Mouse (Mus musculus) adrenal gland (tissue): Measurements from ENCODE around the gene Trim27.

Source experiments
- intact Hi-C: fragments of 180-260 bp; cut with DNase I; formaldehyde crosslinking; loops from one replicate; pipeline ENCODE4 v1.15.1; 2025

Trim27 gene

DNA sequence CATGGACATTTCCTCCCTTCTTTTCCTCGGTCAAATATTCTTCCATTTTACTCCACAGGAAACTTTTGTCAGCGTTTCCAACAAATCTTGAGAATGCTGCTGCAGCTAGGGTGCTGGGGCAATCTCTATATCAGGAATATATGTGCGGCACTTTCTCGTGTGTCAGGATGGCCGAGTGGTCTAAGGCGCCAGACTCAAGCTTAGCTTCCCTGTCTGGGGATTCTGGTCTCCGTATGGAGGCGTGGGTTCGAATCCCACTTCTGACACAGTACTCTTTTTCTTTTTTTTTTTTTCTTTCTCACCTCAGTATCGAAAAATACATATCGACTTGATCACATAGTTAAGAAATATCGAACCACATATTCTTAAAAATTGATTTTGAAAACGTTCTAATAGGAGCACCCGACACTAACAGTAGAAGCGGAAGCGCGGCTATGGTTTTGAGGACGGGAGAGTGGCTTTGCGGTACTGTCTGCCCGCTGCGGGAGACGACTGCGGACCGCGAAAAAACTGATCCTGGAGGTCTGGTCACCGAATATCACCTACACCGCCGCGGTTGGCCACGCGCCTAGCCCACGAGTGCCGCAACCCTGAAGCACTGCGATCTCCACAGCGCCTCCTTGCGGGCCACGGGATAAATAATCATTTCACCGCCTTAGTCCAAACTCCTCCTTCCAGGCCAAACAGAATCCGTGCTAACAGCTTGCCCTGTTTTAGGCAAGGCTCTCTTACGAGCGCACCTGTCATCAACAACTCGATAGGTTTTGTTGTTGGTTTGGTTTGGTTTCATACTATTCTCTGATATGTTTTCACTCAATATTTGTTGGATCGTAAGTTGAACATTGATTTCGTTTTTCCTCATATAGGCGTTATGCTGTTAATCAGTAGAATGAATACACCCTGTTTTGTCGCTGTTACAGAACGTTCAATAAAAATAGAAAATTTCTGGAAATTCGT is 21.1 kb downstream of the Trim27 start:
- intact Hi-C loops: loop anchor here (1.0 to 5.0 kb wide), 2 partner anchors 19 to 38 kb away; no protein-coding TSS in a partner anchor

DNA sequence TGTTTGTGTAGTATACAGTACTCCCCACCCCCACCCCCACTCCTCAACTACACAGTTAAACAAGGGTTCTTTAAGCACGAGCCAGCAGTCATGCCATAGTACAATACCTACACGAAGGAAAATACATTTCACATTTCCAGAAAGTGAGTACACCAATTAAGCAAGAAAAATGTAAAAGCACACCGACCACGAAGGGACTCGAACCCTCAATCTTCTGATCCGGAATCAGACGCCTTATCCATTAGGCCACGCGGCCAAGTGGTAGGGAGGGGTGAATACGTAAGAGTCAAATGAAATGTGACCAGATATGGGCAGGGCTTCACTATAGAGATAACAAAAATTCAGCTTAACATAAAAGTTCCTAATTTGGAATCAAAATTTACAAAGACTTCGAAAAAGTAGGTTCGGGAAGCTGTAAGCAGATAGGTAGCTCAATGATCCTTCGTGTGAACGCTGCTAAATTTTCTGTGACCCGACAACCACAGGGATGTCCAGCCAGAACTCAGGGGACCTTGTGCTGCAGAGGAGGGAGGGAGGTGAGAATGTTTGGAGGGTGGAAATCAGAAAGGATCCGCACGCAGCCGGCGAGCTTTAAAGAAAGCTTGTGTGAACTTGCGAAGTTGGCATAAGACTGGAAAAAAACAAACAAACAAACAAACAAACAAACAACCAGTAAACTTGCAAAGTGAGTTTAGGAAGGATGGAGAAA is 36.2 kb downstream of the Trim27 start:
- intact Hi-C loops: no loop called here

DNA sequence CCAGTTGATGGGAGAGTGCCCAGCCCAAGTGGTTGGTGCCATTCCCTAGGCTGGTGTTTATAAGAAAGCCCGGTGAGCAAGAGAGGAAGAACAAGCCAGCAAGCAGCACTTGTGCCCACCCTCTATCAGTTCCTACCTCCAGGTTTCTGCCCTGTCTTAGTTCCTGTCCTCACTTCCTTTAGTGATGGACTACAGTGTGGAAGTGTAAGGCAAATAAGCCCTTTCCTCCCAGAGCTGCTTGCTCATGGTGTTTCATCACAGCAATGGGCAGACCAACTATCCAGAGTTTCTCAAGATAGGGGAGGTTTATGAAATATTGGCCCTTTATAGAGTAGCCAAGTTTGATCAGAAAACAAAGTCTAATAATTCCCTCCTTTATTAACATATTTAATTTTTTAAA is 37.5 kb downstream of the Trim27 start:
- intact Hi-C loops: no loop called here

DNA sequence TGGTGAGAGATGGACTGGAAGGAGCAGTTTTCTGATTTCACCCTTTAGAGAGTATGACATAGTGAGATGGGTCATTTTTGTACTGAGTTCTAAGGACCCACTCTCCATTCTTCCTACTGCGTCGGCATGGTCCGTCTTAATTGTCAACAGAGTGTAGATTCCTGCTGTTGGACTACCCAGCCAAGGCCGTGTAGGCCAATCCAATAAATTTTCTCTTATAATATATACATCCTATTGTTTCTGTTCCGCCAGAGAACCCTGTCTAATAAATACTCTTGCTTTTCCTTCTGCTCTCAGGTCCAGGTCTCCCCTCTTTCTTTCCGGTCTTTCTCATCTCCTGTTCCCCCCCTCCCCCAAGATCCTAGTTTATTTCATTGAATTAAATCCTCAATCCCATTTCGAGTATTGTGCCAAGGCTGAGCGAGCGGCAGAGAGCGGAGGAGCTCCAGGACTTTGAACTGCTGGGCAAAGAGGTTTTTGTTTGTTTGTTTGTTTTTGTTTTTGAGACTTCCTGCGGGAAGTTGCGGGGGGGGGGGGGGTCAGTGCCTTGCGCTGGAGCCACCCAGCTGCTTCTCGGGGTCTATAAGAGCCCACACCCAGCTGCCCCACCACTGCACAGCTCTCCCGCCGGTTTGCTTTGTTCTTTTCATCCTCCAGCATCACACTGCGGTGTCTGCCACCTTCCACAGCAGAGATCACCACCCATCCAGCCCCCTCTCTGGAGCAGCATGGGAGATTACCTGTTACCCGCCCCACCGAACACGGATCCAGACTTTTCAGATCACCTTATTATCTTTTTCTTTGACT is 42.6 kb downstream of the Trim27 start:
- intact Hi-C loops: loop anchor here (5.0 to 10.0 kb wide), 2 partner anchors 55 to 103 kb away; no protein-coding TSS in a partner anchor

DNA sequence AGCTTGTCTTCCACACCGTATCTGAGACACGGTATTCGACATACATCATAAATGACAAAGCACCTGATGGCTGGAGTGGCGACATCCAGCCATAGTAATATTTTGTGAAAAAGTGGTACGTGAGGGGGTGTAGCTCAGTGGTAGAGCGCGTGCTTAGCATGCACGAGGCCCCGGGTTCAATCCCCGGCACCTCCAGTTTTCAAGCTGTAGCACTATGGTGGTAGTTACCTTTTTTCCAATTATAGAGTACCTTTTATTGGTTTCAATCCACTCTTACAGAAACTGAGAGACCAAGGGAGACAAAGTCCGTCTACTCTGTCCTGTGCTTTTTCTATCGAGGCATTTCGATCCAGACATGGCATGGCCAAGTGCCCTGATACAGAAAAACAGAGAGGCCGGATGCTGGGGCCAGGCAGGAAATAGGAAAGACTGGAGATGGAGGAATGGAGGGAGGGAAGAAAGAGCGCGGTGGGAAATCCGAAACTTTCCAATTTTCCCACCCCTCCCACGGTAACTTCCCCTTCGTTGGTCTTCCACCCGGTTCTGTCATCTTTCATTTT is 43.3 kb downstream of the Trim27 start:
- intact Hi-C loops: loop anchor here (5.0 to 10.0 kb wide), 2 partner anchors 55 to 102 kb away; no protein-coding TSS in a partner anchor

DNA sequence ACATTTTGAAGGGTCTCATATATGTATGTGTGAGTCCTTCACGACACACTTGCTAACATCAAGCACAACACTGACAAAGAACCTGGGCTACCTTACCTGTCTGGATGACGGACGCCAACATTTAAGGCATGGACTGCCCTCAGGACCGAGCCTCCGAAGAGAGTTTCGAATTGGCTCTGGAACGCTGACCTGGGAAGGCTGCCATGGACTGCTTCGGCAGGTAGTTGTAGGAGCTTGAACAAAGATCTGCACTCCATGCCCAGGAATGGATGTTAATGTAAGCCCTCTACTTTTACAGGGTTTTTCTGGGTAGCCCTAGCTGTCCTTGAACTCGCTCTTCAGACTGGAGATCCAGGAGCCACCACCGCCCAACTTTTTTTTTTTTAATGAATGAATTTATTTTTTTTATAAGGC is 44.0 kb downstream of the Trim27 start:
- intact Hi-C loops: loop anchor here (5.0 to 10.0 kb wide), 2 partner anchors 54 to 102 kb away; no protein-coding TSS in a partner anchor

DNA sequence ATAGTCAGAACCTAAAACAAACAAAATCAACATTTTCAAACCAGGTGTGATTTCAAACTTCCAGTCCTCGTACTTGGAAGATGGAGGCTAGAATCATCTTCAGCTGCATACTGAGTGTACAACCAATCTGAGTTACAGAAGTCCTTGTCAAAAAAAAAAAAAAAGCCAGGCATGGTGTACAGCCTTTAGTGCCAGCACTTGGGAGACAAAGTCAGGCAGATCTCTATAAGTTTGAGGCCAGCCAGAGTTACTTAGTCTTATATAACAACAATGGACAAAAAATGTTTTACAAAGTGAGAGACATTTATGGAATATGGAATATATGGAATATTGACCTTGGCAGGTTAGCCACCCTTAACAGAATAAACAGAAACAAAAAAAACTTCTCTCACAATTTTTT is 45.1 kb downstream of the Trim27 start:
- intact Hi-C loops: loop anchor here (5.0 to 10.0 kb wide), 2 partner anchors 53 to 100 kb away; no protein-coding TSS in a partner anchor

DNA sequence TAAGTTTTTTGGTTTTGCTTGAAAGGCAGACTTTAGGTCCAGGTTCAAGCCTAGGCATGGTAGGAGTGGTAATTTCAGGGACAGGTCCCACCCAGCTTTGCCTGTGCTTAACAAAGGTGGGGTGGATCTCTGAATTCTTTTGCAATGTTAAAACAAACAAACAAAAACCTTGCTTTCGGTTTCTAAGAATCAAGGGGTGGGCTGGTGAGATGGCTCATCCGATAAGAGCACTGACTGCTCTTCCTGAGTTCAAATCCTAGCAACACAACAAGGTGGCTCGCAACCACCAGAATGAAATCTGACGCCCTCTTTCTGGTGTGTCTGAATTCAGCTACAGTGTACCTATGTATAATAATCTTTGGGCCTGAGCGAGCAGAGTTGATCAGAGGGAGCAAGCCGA is 46.0 kb downstream of the Trim27 start:
- intact Hi-C loops: loop anchor here (10.0 kb wide), 1 partner anchor 100 kb away; no protein-coding TSS in a partner anchor

DNA sequence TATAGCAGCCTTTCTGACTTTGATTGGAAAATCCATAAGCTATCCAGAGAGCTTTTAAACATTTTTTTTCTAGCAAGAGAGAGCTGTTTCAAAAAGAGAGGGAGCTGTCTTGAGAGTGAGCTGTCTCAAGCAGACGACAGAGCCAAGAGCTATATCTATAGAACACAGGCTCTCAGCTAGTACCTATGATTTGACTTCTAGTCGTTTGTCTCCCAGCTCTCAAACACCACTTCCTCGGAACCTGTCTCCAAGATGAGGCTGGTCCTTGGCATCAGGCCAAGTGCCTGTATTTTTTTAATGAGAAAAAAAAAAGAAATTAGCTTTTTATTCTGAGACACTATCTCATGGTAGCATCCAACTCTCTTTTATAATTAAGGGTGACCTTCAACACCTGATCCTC is 46.8 kb downstream of the Trim27 start:
- intact Hi-C loops: loop anchor here (10.0 kb wide), 1 partner anchor 99 kb away; no protein-coding TSS in a partner anchor

DNA sequence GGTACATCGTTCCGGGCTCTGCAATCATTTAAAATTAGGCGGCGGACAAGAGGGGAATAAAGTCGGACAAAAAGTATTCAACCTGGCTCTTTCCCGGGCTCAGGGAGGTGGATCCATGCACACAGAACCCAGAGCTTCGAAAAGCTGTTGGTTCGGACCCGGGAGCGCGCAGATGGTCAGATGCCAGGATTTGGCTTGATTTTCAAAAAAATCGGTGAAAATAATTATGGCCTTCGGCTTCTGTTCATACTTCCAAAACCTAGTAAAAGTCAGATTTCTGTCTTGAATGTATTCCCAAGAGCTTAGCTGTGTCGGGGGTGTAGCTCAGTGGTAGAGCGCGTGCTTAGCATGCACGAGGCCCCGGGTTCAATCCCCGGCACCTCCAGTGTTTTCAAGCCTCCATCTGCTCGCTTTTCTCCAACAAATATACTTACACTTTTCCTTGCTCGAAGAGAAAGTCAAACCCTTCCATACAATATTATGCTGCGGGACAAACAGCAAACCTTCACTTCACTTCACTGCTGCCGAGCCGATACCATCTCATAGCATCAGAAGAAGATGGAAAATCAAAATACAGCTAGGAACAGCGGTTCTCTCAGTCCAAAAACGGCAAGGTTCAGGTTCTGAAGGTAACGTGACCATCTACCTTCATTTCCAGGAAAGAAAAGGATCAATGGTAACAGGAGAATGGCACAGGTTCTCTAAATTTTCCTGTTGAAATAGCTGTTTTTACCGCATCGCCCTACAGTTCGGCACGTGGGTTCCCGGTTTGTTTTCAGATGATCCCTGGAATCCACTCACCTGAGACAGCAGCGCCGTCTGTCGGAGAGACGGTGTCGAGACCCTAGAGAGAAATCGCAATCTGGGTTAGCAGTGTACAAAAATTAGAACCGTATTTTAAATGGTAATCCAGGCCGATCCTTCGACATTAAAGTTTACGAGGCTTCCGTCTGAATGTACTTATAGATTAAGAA is 54.8 kb downstream of the Trim27 start:
- intact Hi-C loops: no loop called here

DNA sequence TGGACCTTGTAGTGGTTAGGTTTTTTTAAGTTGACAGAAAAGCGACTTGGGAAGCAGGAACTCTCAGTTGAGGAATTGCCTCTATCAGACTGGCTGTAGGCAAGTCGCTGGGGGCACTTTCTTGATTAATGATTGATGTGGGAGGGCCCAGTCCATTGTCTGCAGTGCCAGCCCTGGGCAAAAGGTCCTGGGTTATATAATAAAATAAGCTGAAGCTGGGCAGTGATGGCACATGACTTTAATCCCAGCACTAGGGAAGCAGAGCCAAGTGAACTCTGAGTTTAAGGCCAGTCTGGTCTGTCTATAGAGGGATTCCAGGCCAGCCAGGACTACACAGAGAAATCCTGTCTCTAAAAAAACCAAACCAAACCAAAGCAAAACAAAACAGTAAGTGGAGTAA is 57.5 kb downstream of the Trim27 start:
- intact Hi-C loops: no loop called here

DNA sequence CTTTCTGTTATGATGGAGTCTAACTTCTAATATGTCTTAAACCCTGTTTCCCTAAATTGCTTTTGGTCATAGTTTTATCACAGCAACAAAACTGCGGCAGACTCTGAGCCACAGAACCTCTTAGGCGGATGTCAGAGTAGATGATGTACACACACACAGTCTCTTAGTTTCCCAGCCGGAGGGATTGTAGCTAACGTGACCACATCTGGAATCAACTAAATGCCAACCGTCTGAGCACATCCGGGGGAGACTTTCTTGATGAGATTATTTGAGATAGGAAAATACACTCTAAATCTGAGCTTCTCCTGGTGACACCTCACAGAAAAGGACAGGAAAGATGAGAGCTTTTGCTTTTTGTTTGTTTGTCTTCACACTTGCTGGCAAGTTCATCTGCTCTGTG is 57.9 kb downstream of the Trim27 start:
- intact Hi-C loops: no loop called here

DNA sequence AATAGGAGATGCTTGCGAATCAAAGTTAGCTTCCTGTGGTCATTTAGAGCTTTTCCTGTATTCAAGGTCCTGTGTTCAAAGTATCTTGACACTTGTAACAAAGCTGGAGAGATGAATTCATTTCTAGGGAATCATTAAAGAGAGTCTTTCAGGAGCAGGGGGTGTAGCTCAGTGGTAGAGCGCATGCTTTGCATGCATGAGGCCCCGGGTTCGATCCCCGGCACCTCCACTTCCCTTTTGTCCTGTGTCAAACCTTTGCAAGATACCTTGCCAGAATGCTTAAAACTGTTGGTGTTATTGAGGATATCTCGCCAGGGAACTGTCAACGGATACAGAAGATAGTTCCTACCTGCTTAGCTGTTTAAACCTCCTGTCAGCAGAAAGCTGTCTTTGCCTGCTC is 61.5 kb downstream of the Trim27 start:
- intact Hi-C loops: no loop called here

DNA sequence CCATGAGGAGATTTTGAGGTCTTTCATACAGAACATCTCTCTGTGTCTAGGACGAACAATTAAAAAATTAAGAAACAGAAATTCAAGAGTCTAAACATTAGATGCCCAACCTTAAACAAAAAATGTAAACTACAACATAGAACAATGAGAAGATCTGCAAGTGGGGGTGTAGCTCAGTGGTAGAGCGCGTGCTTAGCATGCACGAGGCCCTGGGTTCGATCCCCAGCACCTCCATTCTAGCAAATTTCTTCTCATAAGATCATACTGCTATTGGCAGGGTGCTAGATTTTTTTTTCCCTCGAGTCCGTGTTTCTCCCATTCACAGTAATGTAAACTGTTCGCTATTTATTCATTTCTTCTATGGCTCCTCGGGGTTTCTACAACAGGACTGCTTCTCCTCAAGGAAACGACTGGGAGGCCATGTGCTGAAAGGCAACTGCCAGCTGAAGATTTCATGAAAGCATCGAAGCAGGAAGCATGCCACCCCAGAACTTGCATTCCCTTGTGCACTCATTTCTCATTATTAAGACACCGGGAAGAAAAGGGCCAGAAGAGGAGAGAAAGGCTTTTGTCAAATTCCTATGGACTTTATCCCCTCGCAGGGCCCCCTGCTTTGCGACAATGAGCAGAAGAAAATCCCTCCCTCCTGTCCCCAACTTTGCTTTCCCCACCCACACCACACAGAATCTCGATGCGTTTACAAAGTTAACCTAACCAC is 63.3 kb downstream of the Trim27 start:
- intact Hi-C loops: no loop called here

DNA sequence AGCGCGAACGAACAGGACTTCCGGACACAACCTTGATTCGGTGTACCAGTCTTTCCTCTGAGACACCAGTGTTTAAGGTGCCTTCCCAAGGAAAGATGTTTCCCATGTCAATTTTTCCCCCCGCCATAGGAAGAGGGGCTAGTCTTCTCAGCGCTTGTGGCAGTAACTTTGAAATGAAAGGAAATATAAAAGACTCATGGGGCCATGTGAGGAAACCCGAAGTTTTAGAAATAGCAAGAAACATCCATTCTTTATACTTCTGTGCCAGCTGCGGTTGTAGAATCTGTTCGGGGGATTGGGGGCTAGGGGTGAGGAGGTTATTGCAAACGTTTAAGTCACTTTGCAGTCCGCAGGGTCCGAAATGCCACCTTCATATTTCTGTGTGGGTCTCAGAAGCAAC is 64.0 kb downstream of the Trim27 start:
- intact Hi-C loops: no loop called here

DNA sequence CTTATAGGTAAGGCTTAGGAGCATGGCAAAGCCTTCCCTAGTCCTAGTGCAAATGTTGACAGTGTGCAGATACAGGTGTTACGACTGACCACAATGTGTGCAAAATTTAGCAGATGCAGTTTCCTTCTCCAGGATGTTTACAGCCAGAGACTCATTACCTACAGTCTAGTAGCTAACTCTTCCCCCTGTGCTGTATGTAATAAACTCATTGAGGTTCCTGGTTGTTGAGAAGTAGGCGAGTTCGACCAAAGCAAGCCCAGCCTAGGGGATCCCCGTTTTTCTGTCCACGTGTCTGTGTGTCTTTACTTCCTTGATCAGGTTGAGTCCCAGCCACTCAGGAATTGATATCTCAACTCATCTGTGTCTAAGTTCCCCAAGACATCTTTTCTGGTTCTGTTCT is 64.8 kb downstream of the Trim27 start:
- intact Hi-C loops: no loop called here
